Comparison of ENCODE assay signal across 13 mouse cellular contexts in genomic region chr5:103603115-103603893, GRCm38 (mm10). TPM values are rescaled to one million over a fixed set of nuclear protein-coding genes. Genes with fewer than 3 reads are reported as not detected.
DNase-seq lines count a peak whose midpoint lies in the region; ATAC-seq lines count a peak whose summit lies in the region.
"Had no signal": no experiment of that assay in that cellular context is flagged by ENCODE, and none has a peak within 500 bp of the region (broad histone marks: within the 10 kb centered on the region; RNA-seq: fewer than 3 reads in every experiment).

No protein-coding gene starts in this region.

- H3K4me3 ChIP-seq in midbrain, embryonic 13.5 days (replicated peaks): no peak overlapping the region
- H3K4me3 ChIP-seq in midbrain, embryonic 10.5 days: no peak overlapping the region
- H3K4me3 ChIP-seq: erythroblast, embryonic 14.5 days had no signal

- DNase-seq in embryo, embryonic 11 days: peak; percentile 9
- DNase-seq in embryo, embryonic 9.5 days (ENCODE audit: extremely low spot score): no peak
- DNase-seq in midbrain, embryonic 10.5 days (ENCODE audit: low spot score): no peak
- DNase-seq in gastrocnemius, postnatal 25 days: peak; percentile 36
- DNase-seq in testis, postnatal 14 days (ENCODE audit: low spot score): peak; percentile 76
- no peak for DNase-seq in layer of hippocampus, postnatal 25 days (ENCODE audit: extremely low spot score in 1 of 2, low spot score in 1 of 2)
- DNase-seq in kidney, adult 11 months: no peak
- DNase-seq: B cell, adult 2 months; kidney, postnatal 36 days had no signal

- 0 out of 2 replicates have a peak overlapping the region, but pooled peaks have one; percentile 3 for H3K27ac ChIP-seq in midbrain, embryonic 13.5 days
- H3K27ac ChIP-seq in midbrain, embryonic 10.5 days (replicated peaks): no peak overlapping the region

- H3K4me2 ChIP-seq in midbrain, embryonic 13.5 days (replicated peaks): no peak overlapping the region

- peaks cover 11% of the 10 kb centered on the region for H3K4me1 ChIP-seq in midbrain, embryonic 13.5 days (replicated peaks)
- peaks cover 8% of the 10 kb centered on the region for H3K4me1 ChIP-seq in midbrain, embryonic 10.5 days

- H3K9me3 ChIP-seq in midbrain, embryonic 13.5 days: no peaks in the 10 kb centered on the region
- H3K9me3 ChIP-seq in midbrain, embryonic 10.5 days (replicated peaks): no peaks in the 10 kb centered on the region

- 34% methylated on average over 11 of the region's 11 CpGs for WGBS in midbrain, embryonic 13.5 days
- 41% methylated on average over 11 of the region's 11 CpGs for WGBS in midbrain, embryonic 10.5 days

- no peak overlapping the region for H3K9ac ChIP-seq in midbrain, embryonic 13.5 days (replicated peaks)

- H3K27me3 ChIP-seq in midbrain, embryonic 13.5 days: no peaks in the 10 kb centered on the region
- H3K27me3 ChIP-seq in midbrain, embryonic 10.5 days (ENCODE audit: low read depth, poor library complexity, severe bottlenecking): no peaks in the 10 kb centered on the region

- ATAC-seq in midbrain, embryonic 13.5 days: peak; percentile 34; the same call in 1 of the 2 replicates
- ATAC-seq: Patski had no signal

- no peaks in the 10 kb centered on the region for H3K36me3 ChIP-seq in midbrain, embryonic 13.5 days
- peaks cover 11% of the 10 kb centered on the region for H3K36me3 ChIP-seq in midbrain, embryonic 10.5 days

RNA-seq across cellular contexts. Expression of gene Slc10a6, which starts 25.9 kb away (rescaled TPM):
- 0.09 TPM in 1 of 2 replicates, not detected in the other for polyA plus RNA-seq in midbrain, embryonic 13.5 days (2015; fragmentation: Nextera tagmentation; extraction: Ambion mirVana)
- polyA plus RNA-seq in midbrain, embryonic 10.5 days (2016; fragmentation: Nextera tagmentation; extraction: Ambion mirVana): 0.12 TPM in 1 of 2 replicates, not detected in the other
- total RNA-seq in gastrocnemius, postnatal 25 days (2021): 1 to 10 TPM in 1 of 2 experiments, under 1 TPM in 1; 0.82 to 1.7 TPM
- under 1 TPM in 1 of 2 experiments, not detected in 1; 0.12 TPM for total RNA-seq in layer of hippocampus, postnatal 25 days (2021)
- total RNA-seq: neutrophil, adult 5-6 weeks had no signal
- polyA plus RNA-seq: Patski had no signal

RNA-seq across cellular contexts. Expression of gene 1700016H13Rik, which starts 52.5 kb away (rescaled TPM):
- polyA plus RNA-seq in midbrain, embryonic 13.5 days (2015; fragmentation: Nextera tagmentation; extraction: Ambion mirVana): 0.17 and 0.28 TPM in 2 replicates
- polyA plus RNA-seq in midbrain, embryonic 10.5 days (2016; fragmentation: Nextera tagmentation; extraction: Ambion mirVana): 0.21 and 0.27 TPM in 2 replicates
- total RNA-seq in gastrocnemius, postnatal 25 days (2021): under 1 TPM; 0.31 to 0.72 TPM
- total RNA-seq in layer of hippocampus, postnatal 25 days (2021): not detected
- total RNA-seq: neutrophil, adult 5-6 weeks had no signal
- polyA plus RNA-seq: erythroblast, embryonic 14.5 days; Patski had no signal

Comparison
In these comparisons a context has a peak if more than half of its experiments do, and no peak if none do; other contexts are left out.
1. DNase-seq: peak in embryo, embryonic 11 days (single experiment), gastrocnemius, postnatal 25 days (single experiment) and testis, postnatal 14 days (single experiment); none in embryo, embryonic 9.5 days (single experiment), midbrain, embryonic 10.5 days (single experiment), layer of hippocampus, postnatal 25 days (0 of 2) and kidney, adult 11 months (single experiment).